Mouse (Mus musculus) lung, embryonic 15.5 days (tissue): Measurements from ENCODE around the gene Ap5m1. TPM values are rescaled to one million over a fixed set of nuclear protein-coding genes. Genes with fewer than 3 reads are reported as not detected.
"Not testable (repeated sequence)": the region's sequence is repeated elsewhere in the genome, so short reads cannot be mapped to it uniquely, and the experiment has no call there.

Experiments used
- ATAC-seq: fragments of 200-750 bp; cut with Nextera tagmentation; 2 replicates; pipeline ENCODE4 v1.8.0; 2017; ENCODE audit warnings: moderate number of reproducible peaks, borderline replicate concordance; ENCODE audit not compliant: low FRiP score, low TSS enrichment; ENCODE audit errors: extremely low read depth
- H3K27ac ChIP-seq: fragments of 300-500 bp; sonication (generic); 2 replicates; pipeline ENCODE4 v1.5.1; 2015; ENCODE audit warnings: moderate library complexity, mild to moderate bottlenecking, inconsistent platforms
- H3K27me3 ChIP-seq: fragments of 300-500 bp; sonication (generic); 2 replicates; pipeline ENCODE4 v1.6.1; 2015; ENCODE audit warnings: inconsistent platforms
- H3K36me3 ChIP-seq: fragments of 300-500 bp; sonication (generic); 2 replicates; pipeline ENCODE4 v1.6.1; 2015; ENCODE audit warnings: inconsistent platforms
- H3K4me1 ChIP-seq: fragments of 300-500 bp; sonication (generic); 2 replicates; pipeline ENCODE4 v1.6.1; 2015; ENCODE audit warnings: inconsistent platforms
- H3K4me2 ChIP-seq: fragments of 300-500 bp; sonication (generic); 2 replicates; pipeline ENCODE4 v1.6.1; 2015; ENCODE audit warnings: inconsistent platforms, mild to moderate bottlenecking, moderate library complexity
- H3K4me3 ChIP-seq: fragments of 300-500 bp; sonication (generic); 2 replicates; pipeline ENCODE4 v1.5.1; 2015; ENCODE audit warnings: mild to moderate bottlenecking, inconsistent platforms
- H3K9ac ChIP-seq: fragments of 300-500 bp; sonication (generic); 2 replicates; pipeline ENCODE4 v1.6.1; 2015; ENCODE audit warnings: inconsistent platforms
- H3K9me3 ChIP-seq: fragments of 300-500 bp; sonication (generic); 2 replicates; pipeline ENCODE4 v1.6.1; 2016; ENCODE audit warnings: inconsistent platforms
- WGBS: fragments of 180-500 bp; shearing (Covaris S2); methylation state at CpG from one replicate; pipeline ENCODE4 v1.1.7; 2015; 5-methylcytosine and 5-hydroxymethylcytosine counted together
- polyA plus RNA-seq: library from polyadenylated mRNA; unstranded; fragments of >200 nt; fragmentation: Nextera tagmentation; extraction: Ambion mirVana; gene quantifications from 2 replicates; pipeline ENCODE4 v1.2.1, GENCODE M21; 2015

Gene Ap5m1
- polyA plus RNA-seq, 1 experiment from 2014 or later, result 24.1 TPM

DNA sequence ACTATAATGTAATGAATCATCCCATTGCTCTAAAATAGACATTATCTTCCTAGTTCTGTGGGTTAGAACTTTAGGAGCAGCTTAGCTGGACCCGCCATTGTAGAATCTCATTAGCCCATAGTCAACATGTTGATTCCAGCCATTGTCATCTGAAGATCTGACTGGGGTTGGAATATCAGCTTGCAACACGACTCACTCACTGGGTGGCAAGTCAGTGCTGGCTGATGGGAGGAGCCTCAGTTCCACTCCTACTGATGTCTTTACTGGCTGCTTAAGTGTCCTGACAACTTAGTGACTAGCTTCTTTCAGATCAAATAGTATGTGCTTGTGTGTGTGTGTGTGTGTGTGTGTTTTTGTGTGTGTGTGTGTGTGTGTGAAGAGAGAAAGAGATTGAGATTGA is 8.5 kb downstream of the Ap5m1 start:
- H3K9ac ChIP-seq, result no peak overlapping the region
- H3K27ac ChIP-seq, result no peak overlapping the region
- no peak for ATAC-seq
- H3K4me2 ChIP-seq, result no peak overlapping the region
- WGBS, result 67% methylated on average over 2 of the region's 2 CpGs
- no peaks in the 10 kb centered on the region for H3K27me3 ChIP-seq
- H3K4me3 ChIP-seq, result no peak overlapping the region
- no peaks in the 10 kb centered on the region for H3K4me1 ChIP-seq
- no peaks in the 10 kb centered on the region; the same call in 1 of the 2 replicates for H3K36me3 ChIP-seq
- H3K9me3 ChIP-seq, result no peaks in the 10 kb centered on the region

DNA sequence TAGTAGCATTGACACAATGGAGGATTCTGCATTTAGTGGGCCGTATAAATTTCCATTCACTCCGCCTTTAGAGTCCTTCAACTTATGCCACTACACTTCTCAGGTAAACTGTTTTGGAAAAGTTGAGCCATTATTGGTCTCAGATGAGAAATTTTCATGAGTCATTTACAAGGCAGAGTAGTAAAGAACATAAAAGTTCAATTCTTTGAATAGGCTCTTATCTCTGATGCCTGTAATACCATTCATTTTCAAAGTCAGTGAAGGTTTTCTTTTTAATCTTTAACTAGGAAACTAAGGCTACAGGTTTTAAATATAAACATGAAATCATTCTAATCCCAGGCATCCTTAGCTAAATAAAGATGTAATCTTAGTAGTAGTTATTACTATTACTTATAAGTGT is 12.9 kb downstream of the Ap5m1 start:
- H3K9me3 ChIP-seq, result no peaks in the 10 kb centered on the region
- H3K4me3 ChIP-seq, result no peak overlapping the region
- no peak overlapping the region for H3K27ac ChIP-seq
- no peak for ATAC-seq
- no peaks in the 10 kb centered on the region for H3K4me1 ChIP-seq
- H3K27me3 ChIP-seq, result no peaks in the 10 kb centered on the region
- no peak overlapping the region for H3K9ac ChIP-seq
- WGBS, result 99% methylated on average over 2 of the region's 2 CpGs
- H3K4me2 ChIP-seq, result no peak overlapping the region
- H3K36me3 ChIP-seq, result peaks cover 4% of the 10 kb centered on the region

DNA sequence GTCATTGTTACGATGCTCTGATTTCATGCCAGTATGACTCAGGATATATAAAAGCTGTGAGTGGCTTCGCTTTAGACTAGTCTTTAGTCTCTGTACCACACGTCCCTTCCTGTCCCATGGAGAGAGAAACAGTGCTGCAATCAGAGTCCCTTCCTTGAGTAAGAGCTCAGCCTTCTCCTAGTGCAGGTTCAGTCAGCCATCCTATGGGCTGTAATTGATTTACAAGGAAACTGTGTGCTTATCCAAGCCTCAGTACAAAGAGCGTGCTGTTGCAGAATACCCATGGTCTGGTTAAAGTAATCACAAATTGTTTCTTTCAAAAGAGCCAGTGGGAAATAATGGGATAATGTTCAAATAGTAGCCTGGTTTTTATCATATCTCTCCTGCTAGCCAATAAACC is 20.6 kb downstream of the Ap5m1 start:
- Histone ChIP-seq H3K9ac (no peak overlapping the region), H3K27me3 (no peaks in the 10 kb centered on the region), H3K4me2 (no peak overlapping the region), H3K4me1 (no peaks in the 10 kb centered on the region), H3K9me3 (no peaks in the 10 kb centered on the region), H3K4me3 (no peak overlapping the region), H3K36me3 (peaks cover 10% of the 10 kb centered on the region), H3K27ac (no peak overlapping the region)
- no peak for ATAC-seq
- 86% methylated on average over 4 of the region's 4 CpGs for WGBS

DNA sequence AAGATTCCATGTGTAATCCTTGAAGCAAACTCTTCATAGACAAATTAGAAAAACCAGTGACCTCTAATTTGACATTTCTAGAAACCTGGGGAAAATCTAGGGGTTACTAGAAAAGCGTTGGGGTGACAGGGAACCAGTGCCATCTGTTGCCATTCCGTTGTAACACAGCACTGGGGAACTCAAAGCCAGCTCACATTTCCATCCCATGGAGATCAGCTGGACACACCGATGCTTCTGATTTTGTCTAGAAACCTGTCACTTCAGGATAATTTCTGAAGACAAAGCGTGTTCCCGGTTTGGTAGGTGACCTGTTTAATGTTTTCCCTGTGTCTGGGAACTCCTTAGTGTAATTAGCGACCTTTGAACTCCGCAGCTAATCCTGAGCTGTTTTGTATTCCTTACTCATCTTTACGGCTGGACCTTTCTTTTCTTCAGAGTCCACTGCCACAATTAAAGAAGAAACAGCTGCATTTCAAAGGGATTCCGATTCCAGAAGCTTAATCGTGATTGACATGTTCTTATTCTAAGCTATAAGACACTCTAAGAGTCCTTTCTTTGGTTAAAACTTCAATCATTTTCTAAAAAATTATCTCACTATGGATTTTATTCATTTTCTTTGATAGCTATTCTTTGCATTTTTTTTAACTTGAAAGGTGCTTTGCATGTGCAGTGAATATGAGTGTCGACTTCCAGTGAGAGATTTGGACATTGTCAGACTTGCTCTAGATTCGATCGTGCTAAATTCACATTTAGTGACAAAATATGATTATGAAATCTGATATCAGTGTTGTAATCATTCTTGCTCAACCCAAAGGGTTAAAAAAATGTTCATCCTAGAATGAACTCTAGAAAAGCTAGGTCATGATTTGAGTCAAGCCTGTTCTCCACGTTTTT is 22.5 kb downstream of the Ap5m1 start:
- WGBS, result 75% methylated on average over 14 of the region's 14 CpGs

DNA sequence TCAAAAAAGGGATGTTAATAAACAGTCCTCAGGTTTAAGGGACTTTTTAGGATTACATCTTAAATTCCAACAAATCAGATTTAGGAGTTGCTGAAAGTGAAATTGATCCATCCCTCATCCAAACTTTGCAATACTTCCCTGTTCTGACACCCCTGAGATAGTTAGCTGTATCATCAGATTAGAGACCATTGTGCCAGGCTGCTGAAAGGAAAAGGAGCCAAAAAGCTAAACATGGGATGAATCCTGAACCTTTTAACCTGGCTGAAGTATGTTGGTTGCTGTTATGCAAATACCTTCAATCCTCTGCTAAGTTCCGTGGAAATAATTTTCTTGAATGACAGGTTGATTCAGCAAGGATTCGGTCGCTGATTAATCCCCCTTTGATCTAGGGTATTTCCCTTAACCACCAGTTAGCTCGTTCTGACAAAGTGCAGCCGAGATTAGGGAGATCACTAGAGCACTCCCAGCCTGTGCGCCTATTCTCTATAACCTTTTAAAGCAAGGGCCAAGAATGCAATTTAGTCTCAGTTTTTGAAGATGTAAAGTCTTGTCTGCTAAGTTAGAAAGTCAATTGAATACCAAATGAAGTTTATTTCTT is 23.7 kb downstream of the Ap5m1 start:
- no peak overlapping the region for H3K9ac ChIP-seq
- no peak overlapping the region for H3K4me2 ChIP-seq
- H3K9me3 ChIP-seq, result no peaks in the 10 kb centered on the region
- no peaks in the 10 kb centered on the region for H3K4me1 ChIP-seq
- WGBS, result 30% methylated on average over 6 of the region's 6 CpGs
- H3K36me3 ChIP-seq, result peaks cover 2% of the 10 kb centered on the region
- no peak overlapping the region for H3K27ac ChIP-seq
- no peak overlapping the region for H3K4me3 ChIP-seq
- no peak for ATAC-seq
- H3K27me3 ChIP-seq, result no peaks in the 10 kb centered on the region

More for the DNA sequence above, 22.5 kb downstream of the Ap5m1 start:
- Histone ChIP-seq H3K27me3 (no peaks in the 10 kb centered on the region), H3K4me1 (no peaks in the 10 kb centered on the region), H3K4me2 (no peak overlapping the region), H3K36me3 (peaks cover 10% of the 10 kb centered on the region), H3K9ac (no peak overlapping the region), H3K9me3 (no peaks in the 10 kb centered on the region), H3K27ac (no peak overlapping the region), H3K4me3 (no peak overlapping the region)
- no peak for ATAC-seq

DNA sequence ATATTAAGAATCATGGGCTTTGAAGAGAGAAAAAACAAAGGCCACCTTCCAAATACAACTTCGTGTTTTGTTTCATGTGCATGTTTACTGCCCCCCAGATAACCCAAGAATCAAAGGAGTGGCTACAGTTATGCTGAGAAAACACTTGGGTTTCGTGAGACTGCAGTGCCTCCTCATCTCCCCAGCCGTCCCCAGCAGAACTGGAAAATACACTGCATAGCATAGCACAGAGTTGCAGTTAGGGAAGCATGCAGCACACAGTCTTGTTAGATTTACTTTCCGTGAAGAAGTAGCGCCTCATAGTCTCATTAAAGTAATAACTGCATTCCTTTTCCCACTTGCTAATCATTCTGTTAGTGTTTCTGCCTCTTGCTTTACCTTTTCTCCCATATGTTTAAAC is 24.2 kb downstream of the Ap5m1 start:
- 63% methylated on average over 5 of the region's 5 CpGs for WGBS
- ATAC-seq, result no peak
- Histone ChIP-seq H3K9ac (no peak overlapping the region), H3K9me3 (no peaks in the 10 kb centered on the region), H3K4me1 (no peaks in the 10 kb centered on the region), H3K27ac (no peak overlapping the region), H3K36me3 (peaks cover 2% of the 10 kb centered on the region), H3K27me3 (no peaks in the 10 kb centered on the region), H3K4me3 (no peak overlapping the region), H3K4me2 (no peak overlapping the region)

DNA sequence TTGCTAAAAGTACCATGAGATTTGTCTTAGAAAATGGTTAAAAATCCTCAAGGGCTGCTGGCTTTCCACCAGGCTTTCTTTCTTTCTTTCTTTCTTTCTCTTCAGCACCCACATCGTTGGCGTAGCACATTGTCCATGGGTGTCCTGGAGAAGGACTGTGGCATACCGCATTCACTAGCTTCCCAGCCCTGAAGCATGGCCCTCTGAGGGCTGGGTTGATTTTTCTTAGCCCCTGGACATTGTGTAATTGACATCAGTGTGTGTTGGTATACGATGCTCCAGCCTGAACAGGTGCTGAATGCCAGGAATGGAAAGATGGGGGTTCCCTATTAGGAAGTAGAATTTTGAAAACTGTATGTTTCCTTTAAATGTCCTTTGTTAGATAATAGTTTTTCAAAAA is 25.4 kb downstream of the Ap5m1 start:
- no peak overlapping the region for H3K9ac ChIP-seq
- no peak for ATAC-seq
- no peaks in the 10 kb centered on the region for H3K27me3 ChIP-seq
- no peak overlapping the region for H3K4me3 ChIP-seq
- no peaks in the 10 kb centered on the region for H3K4me1 ChIP-seq
- H3K9me3 ChIP-seq, result no peaks in the 10 kb centered on the region
- H3K27ac ChIP-seq, result no peak overlapping the region
- H3K36me3 ChIP-seq, result peaks cover 2% of the 10 kb centered on the region
- H3K4me2 ChIP-seq, result no peak overlapping the region
- 95% methylated on average over 4 of the region's 4 CpGs for WGBS

DNA sequence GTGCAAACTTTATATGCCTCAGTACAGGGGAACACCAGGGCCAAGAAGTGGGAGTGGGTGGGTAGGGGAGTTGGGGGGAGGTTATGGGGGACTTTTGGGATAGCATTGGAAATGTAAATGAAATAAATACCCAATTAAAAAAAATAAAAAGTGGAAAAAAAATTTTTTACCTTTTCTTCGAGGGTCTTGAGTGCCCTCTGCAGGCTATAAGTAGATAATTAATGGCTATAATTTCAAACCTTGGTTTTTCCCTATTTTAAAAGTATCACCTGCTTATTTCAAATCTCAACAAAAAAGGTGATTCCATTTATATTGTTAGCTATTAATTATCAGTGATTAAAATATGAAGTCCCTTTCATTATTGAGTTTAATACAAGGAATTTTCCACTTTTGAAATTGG is 25.9 kb downstream of the Ap5m1 start:
- H3K4me3 ChIP-seq, H3K9ac ChIP-seq, H3K36me3 ChIP-seq, H3K4me1 ChIP-seq, H3K27me3 ChIP-seq, H3K4me2 ChIP-seq, ATAC-seq, H3K27ac ChIP-seq, H3K9me3 ChIP-seq: not testable (repeated sequence)
- 36% methylated on average over 1 of the region's 1 CpGs for WGBS

DNA sequence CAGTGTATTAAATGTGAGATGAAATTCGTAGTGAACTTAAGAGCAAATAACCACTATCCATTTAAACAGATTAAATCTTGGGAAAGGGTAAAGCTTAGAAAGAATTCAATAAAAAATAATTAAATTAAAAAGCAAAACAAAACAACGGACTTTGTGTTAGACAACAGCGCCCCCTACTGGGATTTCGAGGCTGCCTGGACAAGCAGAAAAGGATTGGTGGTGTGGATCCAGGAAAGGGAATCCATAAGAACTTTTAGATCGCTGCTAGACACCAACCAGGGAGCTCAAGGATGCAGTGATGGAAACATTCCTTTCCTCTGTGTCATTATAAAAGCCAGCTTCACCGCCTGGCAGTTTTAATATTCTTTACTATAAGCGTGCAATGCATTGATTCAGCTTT is 52.5 kb downstream of the Ap5m1 start:
- H3K9ac ChIP-seq, result no peak overlapping the region
- H3K36me3 ChIP-seq, result no peaks in the 10 kb centered on the region
- no peak overlapping the region for H3K4me2 ChIP-seq
- ATAC-seq, result no peak
- no peaks in the 10 kb centered on the region for H3K9me3 ChIP-seq
- no peaks in the 10 kb centered on the region for H3K4me1 ChIP-seq
- WGBS, result 9% methylated on average over 7 of the region's 7 CpGs
- H3K27ac ChIP-seq, result no peak overlapping the region
- H3K27me3 ChIP-seq, result no peaks in the 10 kb centered on the region
- no peak overlapping the region for H3K4me3 ChIP-seq

DNA sequence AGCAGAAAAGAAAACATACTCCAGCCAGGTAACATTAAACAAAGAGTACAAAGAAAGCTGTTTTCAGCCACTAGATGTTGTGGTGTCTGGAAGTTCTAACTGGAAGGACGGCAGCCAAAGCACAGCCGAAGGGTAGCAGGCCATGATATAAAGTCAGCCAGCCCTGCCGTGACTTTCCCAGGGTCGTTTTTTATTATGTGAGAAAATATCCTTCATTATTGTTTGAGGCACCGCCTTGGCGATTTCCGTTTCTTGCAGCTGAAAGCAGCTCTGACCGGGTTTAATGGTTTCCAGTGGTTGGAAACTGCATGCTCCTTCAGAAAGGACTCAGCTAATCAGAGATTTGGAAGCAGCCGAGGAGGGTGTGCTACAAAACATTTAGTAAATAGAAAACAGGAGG is 55.8 kb downstream of the Ap5m1 start:
- no peak for ATAC-seq
- 35% methylated on average over 9 of the region's 9 CpGs for WGBS
- H3K9ac ChIP-seq, result no peak overlapping the region
- no peaks in the 10 kb centered on the region for H3K36me3 ChIP-seq
- H3K4me2 ChIP-seq, result no peak overlapping the region
- no peaks in the 10 kb centered on the region for H3K27me3 ChIP-seq
- no peaks in the 10 kb centered on the region for H3K9me3 ChIP-seq
- H3K4me1 ChIP-seq, result no peaks in the 10 kb centered on the region
- no peak overlapping the region for H3K27ac ChIP-seq
- H3K4me3 ChIP-seq, result no peak overlapping the region

DNA sequence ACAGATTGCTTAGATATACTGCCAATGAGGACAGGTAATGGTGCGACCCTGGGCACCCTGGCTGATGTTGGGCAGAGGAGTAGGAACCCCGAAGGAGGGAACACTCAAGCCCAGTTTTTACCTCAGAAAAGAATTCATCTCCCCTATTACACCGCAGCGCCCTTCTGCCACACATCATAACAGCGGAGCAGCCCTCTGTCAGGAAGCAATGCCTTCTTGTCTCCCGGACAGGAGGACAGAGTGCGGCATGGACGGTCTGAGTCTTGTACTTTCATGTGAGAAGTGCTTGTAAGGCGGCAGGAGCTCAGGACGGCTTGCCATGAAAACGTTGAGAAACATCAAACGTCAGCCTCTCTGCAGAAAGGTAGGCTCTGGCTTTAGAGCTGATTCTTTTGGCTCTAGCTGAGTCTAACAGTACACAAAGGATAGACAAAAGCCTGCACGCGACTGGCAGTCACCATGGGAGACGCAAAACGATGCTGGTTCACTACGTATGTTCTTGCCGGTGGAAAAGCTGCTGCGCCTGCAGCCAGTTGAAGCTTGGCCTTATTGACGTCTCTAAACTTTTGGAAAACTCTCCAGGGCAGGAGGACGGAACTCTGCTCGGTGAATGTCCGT is 61.4 kb downstream of the Ap5m1 start:
- no peaks in the 10 kb centered on the region for H3K4me1 ChIP-seq
- WGBS, result 72% methylated on average over 23 of the region's 23 CpGs

DNA sequence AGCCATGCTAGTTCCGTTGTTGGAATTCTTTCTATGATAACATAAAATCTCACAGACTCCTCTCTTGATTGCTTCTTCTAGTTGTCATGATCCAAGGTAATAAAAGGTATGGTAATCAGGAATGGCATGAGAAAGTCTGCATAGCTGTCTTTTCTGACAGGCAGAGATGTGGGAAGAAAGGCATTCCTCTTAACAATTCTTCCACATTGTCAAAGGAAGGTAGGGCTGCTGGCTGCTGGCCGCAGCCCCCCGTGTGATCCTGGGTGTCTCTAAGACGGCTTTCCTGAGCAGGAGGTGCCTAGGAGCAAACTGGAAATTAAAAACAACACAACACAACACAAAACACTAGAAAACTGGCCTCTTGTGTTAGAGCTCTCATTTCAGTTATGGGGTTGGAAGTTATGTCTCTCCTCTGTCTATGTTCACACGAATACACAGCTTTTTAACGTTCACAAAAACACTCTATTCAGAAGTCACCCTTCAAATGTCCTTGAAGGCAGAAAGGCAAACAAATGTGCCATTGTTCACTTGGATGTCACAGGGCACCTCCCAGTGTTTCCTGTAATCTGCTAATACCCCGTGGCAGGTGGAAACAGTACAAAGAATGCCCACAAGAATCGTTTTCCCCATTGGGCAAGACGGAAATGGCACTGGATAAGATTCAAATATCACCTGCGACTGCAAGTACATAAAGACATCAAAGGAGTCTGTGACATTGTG is 62.8 kb downstream of the Ap5m1 start:
- no peak overlapping the region for H3K4me2 ChIP-seq
- no peaks in the 10 kb centered on the region for H3K27me3 ChIP-seq
- H3K9ac ChIP-seq, result no peak overlapping the region
- ATAC-seq, result no peak
- 46% methylated on average over 10 of the region's 10 CpGs for WGBS
- H3K27ac ChIP-seq, result no peak overlapping the region
- no peaks in the 10 kb centered on the region for H3K36me3 ChIP-seq
- no peaks in the 10 kb centered on the region for H3K9me3 ChIP-seq
- no peaks in the 10 kb centered on the region for H3K4me1 ChIP-seq
- no peak overlapping the region for H3K4me3 ChIP-seq

More for the DNA sequence above, 61.4 kb downstream of the Ap5m1 start:
- no peak for ATAC-seq
- H3K4me3 ChIP-seq, result no peak overlapping the region
- no peak overlapping the region for H3K4me2 ChIP-seq
- H3K27ac ChIP-seq, result no peak overlapping the region
- no peaks in the 10 kb centered on the region for H3K27me3 ChIP-seq
- H3K36me3 ChIP-seq, result no peaks in the 10 kb centered on the region
- H3K9ac ChIP-seq, result no peak overlapping the region
- no peaks in the 10 kb centered on the region for H3K9me3 ChIP-seq
